Mouse (Mus musculus): ENCODE data around the gene Tmc8. TPM values are rescaled to one million over a fixed set of nuclear protein-coding genes. Genes with fewer than 3 reads are reported as not detected.

Gene Tmc8
- polyA plus RNA-seq (2021; fragmentation: Nextera tagmentation), result 0.16 and 0.33 TPM in 2 replicates
- long read RNA-seq, experiment 1, result 0 reads
- long read RNA-seq, experiment 2, result 0 reads

GRCm38 (mm10) chr11:117781993-117782704 is at the start of gene Tmc8, which contains the start of gene Tmc6:
Tmc8 (plus strand) TSS chr11:117782076.
Tmc6 (minus strand) TSS chr11:117782198.

GRCm38 (mm10) chr11:117797511-117798159 is 15.8 kb downstream of the Tmc8 start, which contains the start of gene 6030468B19Rik:
6030468B19Rik (plus strand) TSS chr11:117797660.

GRCm38 (mm10) chr11:117809407-117810311 is 27.8 kb downstream of the Tmc8 start, which contains the start of the genes Gm20708 and Syngr2:
Gm20708 (plus strand) TSS chr11:117809668.
Syngr2 (plus strand) TSS chr11:117809668.

GRCm38 (mm10) chr11:117825333-117826101 is 43.6 kb downstream of the Tmc8 start, which contains the start of the genes Afmid and Tk1:
Afmid (plus strand) TSS chr11:117825924.
Tk1 (minus strand) TSS chr11:117826092.

Other genes starting within 250 kb of the Tmc8 start
- 4.5 and 4.9 TPM in 2 replicates for gene Tnrc6c, start 127.8 kb upstream of the Tmc8 start, polyA plus RNA-seq (2021; fragmentation: Nextera tagmentation)
- gene Tmc6, start 122 bp downstream of the Tmc8 start, polyA plus RNA-seq (2021; fragmentation: Nextera tagmentation), result 4.6 and 4.8 TPM in 2 replicates
- not detected in 2 replicates for gene 6030468B19Rik, start 15.6 kb downstream of the Tmc8 start, polyA plus RNA-seq (2021; fragmentation: Nextera tagmentation)
- gene Gm20708, start 27.6 kb downstream of the Tmc8 start, polyA plus RNA-seq (2021; fragmentation: Nextera tagmentation), result 0.35 and 0.55 TPM in 2 replicates
- gene Syngr2, start 27.6 kb downstream of the Tmc8 start, polyA plus RNA-seq (2021; fragmentation: Nextera tagmentation), result 9.9 and 10.6 TPM in 2 replicates
- 2.7 and 3.8 TPM in 2 replicates for gene Afmid, start 43.8 kb downstream of the Tmc8 start, polyA plus RNA-seq (2021; fragmentation: Nextera tagmentation)
- 0.93 TPM in 2 replicates for gene Tk1, start 44.0 kb downstream of the Tmc8 start, polyA plus RNA-seq (2021; fragmentation: Nextera tagmentation)
- 1.7 and 2.4 TPM in 2 replicates for gene Birc5, start 67.2 kb downstream of the Tmc8 start, polyA plus RNA-seq (2021; fragmentation: Nextera tagmentation)
- not detected in 2 replicates for gene Tmem235, start 78.7 kb downstream of the Tmc8 start, polyA plus RNA-seq (2021; fragmentation: Nextera tagmentation)
- gene Tha1, start 91.4 kb downstream of the Tmc8 start, polyA plus RNA-seq (2021; fragmentation: Nextera tagmentation), result 3.1 and 3.4 TPM in 2 replicates
- gene Socs3, start 188.0 kb downstream of the Tmc8 start, polyA plus RNA-seq (2021; fragmentation: Nextera tagmentation), result 1.8 and 2.6 TPM in 2 replicates
- gene Pgs1, start 204.2 kb downstream of the Tmc8 start, polyA plus RNA-seq (2021; fragmentation: Nextera tagmentation), result 85.0 and 90.8 TPM in 2 replicates

Data from left cerebral cortex, adult 6 months (tissue).